Mouse (Mus musculus) megakaryocyte, embryonic 14.5 days (primary cell): ENCODE data around the gene Uck2.

Experiments used
- FLI1 ChIP-seq: IDR thresholded peaks from 2 replicates; pipeline ENCODE4 v1.6.1; 2012; ENCODE audit warnings: low read length, inconsistent platforms, mixed read lengths
- GATA1 ChIP-seq: IDR thresholded peaks from 3 replicates; pipeline ENCODE4 v1.6.1; 2012; ENCODE audit warnings: mixed read lengths, low read length, inconsistent platforms, borderline replicate concordance

- TF ChIP-seq GATA1 (no peak), FLI1 (no peak)
These were observed 79.9 kb downstream of the Uck2 start for GRCm38 (mm10) chr1:167205177-167205750.
